ENCODE assay signal across 17 mouse cellular contexts in the genomic region with DNA sequence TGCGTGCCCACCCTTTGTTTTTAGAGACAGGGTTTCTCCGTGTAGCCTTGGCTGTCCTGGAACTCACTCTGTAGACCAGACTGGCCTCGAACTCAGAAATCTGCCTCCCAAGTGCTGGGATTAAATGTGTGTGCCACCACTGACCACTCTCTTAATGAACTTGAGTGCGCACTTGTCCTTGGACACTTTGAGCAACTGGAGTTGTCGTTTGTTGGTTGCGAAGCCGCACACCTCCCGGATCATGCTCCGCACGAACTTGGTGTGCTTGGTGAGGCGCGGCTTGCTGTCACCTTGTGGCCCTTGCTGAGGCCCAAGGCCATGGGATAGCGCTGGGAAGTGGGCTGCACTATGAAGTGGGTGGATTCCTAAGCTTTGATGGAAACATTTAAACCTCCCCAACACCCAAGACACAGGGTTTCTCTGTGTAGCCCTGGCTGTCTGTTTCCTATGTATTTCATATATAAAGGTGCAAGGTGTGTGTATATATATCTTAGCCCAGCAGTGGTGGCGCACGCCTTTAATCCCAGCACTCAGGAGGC. TPM values are rescaled to one million over a fixed set of nuclear protein-coding genes. Genes with fewer than 3 reads are reported as not detected.
DNase-seq lines count a peak whose midpoint lies in the region; ATAC-seq and TF ChIP-seq lines count a peak whose summit lies in the region.
"Had no signal": no experiment of that assay in that cellular context is flagged by ENCODE, and none has a peak within 500 bp of the region (broad histone marks: within the 10 kb centered on the region; RNA-seq: fewer than 3 reads in every experiment).

No protein-coding gene starts in this region.

- 0 out of 2 replicates have a peak, but pooled peaks have one; percentile 43 for ATAC-seq in hindbrain, postnatal 0 days
- 0 out of 2 replicates have a peak, but pooled peaks have one; percentile 30 for ATAC-seq in neural tube, embryonic 13.5 days (ENCODE audit: low read depth)
- ATAC-seq in liver, embryonic 12.5 days = 0 out of 2 replicates have a peak, but pooled peaks have one; percentile 31

- H3K4me2 ChIP-seq in hindbrain, postnatal 0 days (ENCODE audit: low read depth, low read length) = no peak overlapping the region
- H3K4me2 ChIP-seq in neural tube, embryonic 13.5 days = no peak overlapping the region
- no peak overlapping the region for H3K4me2 ChIP-seq in liver, embryonic 12.5 days
- H3K4me2 ChIP-seq: embryonic facial prominence, embryonic 12.5 days; limb, embryonic 15.5 days; neural tube, embryonic 12.5 days had no signal

- no peaks in the 10 kb centered on the region for H3K4me1 ChIP-seq in hindbrain, postnatal 0 days (ENCODE audit: insufficient read depth, low read length)
- H3K4me1 ChIP-seq in hindbrain, embryonic 10.5 days (replicated peaks) = no peaks in the 10 kb centered on the region
- H3K4me1 ChIP-seq in neural tube, embryonic 13.5 days (replicated peaks) = no peaks in the 10 kb centered on the region
- H3K4me1 ChIP-seq in liver, embryonic 12.5 days = no peaks in the 10 kb centered on the region
- H3K4me1 ChIP-seq: embryonic facial prominence, embryonic 12.5 days; limb, embryonic 15.5 days; neural tube, embryonic 12.5 days had no signal

- no peak for DNase-seq in hindbrain, postnatal 0 days (ENCODE audit: low spot score)
- DNase-seq in hindbrain, embryonic 10.5 days (ENCODE audit: low spot score) = no peak
- DNase-seq in neural tube, embryonic 10.5 days (ENCODE audit: extremely low spot score, low spot score) = no peak
- no peak for DNase-seq in urinary bladder, postnatal 14 days (ENCODE audit: low spot score)
- no peak for DNase-seq in ovary, adult 18-20 months (ENCODE audit: low spot score)
- DNase-seq: cerebellum, adult 18-20 months; kidney, adult 18-20 months; thymus, postnatal 4 days had no signal

- peaks cover 18% of the 10 kb centered on the region for H3K36me3 ChIP-seq in hindbrain, postnatal 0 days (ENCODE audit: insufficient read depth, low read length)
- peaks cover 68% of the 10 kb centered on the region for H3K36me3 ChIP-seq in hindbrain, embryonic 10.5 days
- H3K36me3 ChIP-seq in neural tube, embryonic 13.5 days = peaks cover 58% of the 10 kb centered on the region
- H3K36me3 ChIP-seq in liver, embryonic 12.5 days = peaks cover 64% of the 10 kb centered on the region

- H3K27me3 ChIP-seq in hindbrain, postnatal 0 days (ENCODE audit: insufficient read depth, low read length) = no peaks in the 10 kb centered on the region
- H3K27me3 ChIP-seq in hindbrain, embryonic 10.5 days (ENCODE audit: insufficient read depth, poor library complexity, severe bottlenecking) = no peaks in the 10 kb centered on the region
- no peaks in the 10 kb centered on the region for H3K27me3 ChIP-seq in neural tube, embryonic 13.5 days
- no peaks in the 10 kb centered on the region for H3K27me3 ChIP-seq in liver, embryonic 12.5 days (replicated peaks)
- H3K27me3 ChIP-seq: embryonic facial prominence, embryonic 12.5 days; limb, embryonic 15.5 days; neural tube, embryonic 12.5 days had no signal

- no peak overlapping the region for H3K9ac ChIP-seq in hindbrain, postnatal 0 days (replicated peaks; ENCODE audit: low read length)
- no peak overlapping the region for H3K9ac ChIP-seq in neural tube, embryonic 13.5 days
- no peak overlapping the region for H3K9ac ChIP-seq in liver, embryonic 12.5 days
- H3K9ac ChIP-seq: embryonic facial prominence, embryonic 12.5 days; limb, embryonic 15.5 days; neural tube, embryonic 12.5 days had no signal

- no peak for TF ChIP-seq CTCF in hindbrain, postnatal 0 days (IDR thresholded peaks at IDR 0.05; ENCODE audit: low read depth)

- H3K27ac ChIP-seq in hindbrain, postnatal 0 days = no peak overlapping the region
- H3K27ac ChIP-seq in hindbrain, embryonic 10.5 days = no peak overlapping the region
- no peak overlapping the region for H3K27ac ChIP-seq in neural tube, embryonic 13.5 days (replicated peaks)
- no peak overlapping the region for H3K27ac ChIP-seq in liver, embryonic 12.5 days
- H3K27ac ChIP-seq: embryonic facial prominence, embryonic 12.5 days; limb, embryonic 15.5 days; neural tube, embryonic 12.5 days had no signal

- H3K9me3 ChIP-seq in hindbrain, postnatal 0 days (ENCODE audit: low read length) = no peaks in the 10 kb centered on the region
- H3K9me3 ChIP-seq in hindbrain, embryonic 10.5 days = no peaks in the 10 kb centered on the region
- H3K9me3 ChIP-seq in neural tube, embryonic 13.5 days = no peaks in the 10 kb centered on the region
- H3K9me3 ChIP-seq in liver, embryonic 12.5 days (replicated peaks) = no peaks in the 10 kb centered on the region
- H3K9me3 ChIP-seq: embryonic facial prominence, embryonic 12.5 days; limb, embryonic 15.5 days; neural tube, embryonic 12.5 days had no signal

- no peak overlapping the region for H3K4me3 ChIP-seq in hindbrain, postnatal 0 days (ENCODE audit: low read length)
- H3K4me3 ChIP-seq in hindbrain, embryonic 10.5 days = no peak overlapping the region
- no peak overlapping the region for H3K4me3 ChIP-seq in neural tube, embryonic 13.5 days
- no peak overlapping the region for H3K4me3 ChIP-seq in liver, embryonic 12.5 days
- H3K4me3 ChIP-seq: embryonic facial prominence, embryonic 12.5 days; limb, embryonic 15.5 days; neural tube, embryonic 12.5 days had no signal

- 94% methylated on average over 15 of the region's 15 CpGs for WGBS in hindbrain, postnatal 0 days
- 94% methylated on average over 15 of the region's 15 CpGs for WGBS in hindbrain, embryonic 10.5 days
- 93% methylated on average over 15 of the region's 15 CpGs for WGBS in neural tube, embryonic 13.5 days
- WGBS in liver, embryonic 12.5 days (ENCODE audit: insufficient replicate concordance) = 91% methylated on average over 15 of the region's 15 CpGs

RNA-seq across cellular contexts. Expression of gene Olfr221, which starts 29.4 kb away (rescaled TPM):
- not detected in 2 replicates for total RNA-seq in hindbrain, postnatal 0 days (2014; rRNA removed)
- polyA plus RNA-seq in hindbrain, postnatal 0 days (2015; fragmentation: Nextera tagmentation; extraction: Ambion mirVana) = not detected in 2 replicates
- polyA plus RNA-seq in hindbrain, embryonic 10.5 days (2016; fragmentation: Nextera tagmentation; extraction: Ambion mirVana) = not detected in 2 replicates
- polyA plus RNA-seq in neural tube, embryonic 13.5 days (2015; fragmentation: Nextera tagmentation; extraction: Ambion mirVana) = not detected in 2 replicates
- polyA plus RNA-seq in liver, embryonic 12.5 days (2016; fragmentation: Nextera tagmentation; extraction: Ambion mirVana) = not detected in 2 replicates
- total RNA-seq: gastrocnemius, postnatal 4 days; layer of hippocampus, postnatal 14 days; megakaryocyte progenitor cell, adult 5-6 weeks had no signal
- polyA plus RNA-seq: embryonic facial prominence, embryonic 12.5 days; heart, embryonic 16.5 days; limb, embryonic 15.5 days; neural tube, embryonic 12.5 days had no signal

RNA-seq across cellular contexts. Expression of gene Hnrnpc, which starts 32.2 kb away (rescaled TPM):
- 69.5 and 78.6 TPM in 2 replicates for total RNA-seq in hindbrain, postnatal 0 days (2014; rRNA removed)
- 285 and 291 TPM in 2 replicates for polyA plus RNA-seq in hindbrain, postnatal 0 days (2015; fragmentation: Nextera tagmentation; extraction: Ambion mirVana)
- 754 and 887 TPM in 2 replicates for polyA plus RNA-seq in hindbrain, embryonic 10.5 days (2016; fragmentation: Nextera tagmentation; extraction: Ambion mirVana)
- polyA plus RNA-seq in neural tube, embryonic 13.5 days (2015; fragmentation: Nextera tagmentation; extraction: Ambion mirVana) = 631 and 750 TPM in 2 replicates
- 438 and 448 TPM in 2 replicates for polyA plus RNA-seq in liver, embryonic 12.5 days (2016; fragmentation: Nextera tagmentation; extraction: Ambion mirVana)

RNA-seq across cellular contexts. Expression of gene Rpgrip1, which starts 38.8 kb away (rescaled TPM):
- total RNA-seq in hindbrain, postnatal 0 days (2014; rRNA removed) = 2.9 and 10.9 TPM in 2 replicates
- polyA plus RNA-seq in hindbrain, postnatal 0 days (2015; fragmentation: Nextera tagmentation; extraction: Ambion mirVana) = 53.4 and 53.7 TPM in 2 replicates
- polyA plus RNA-seq in hindbrain, embryonic 10.5 days (2016; fragmentation: Nextera tagmentation; extraction: Ambion mirVana) = 83.0 and 112 TPM in 2 replicates
- polyA plus RNA-seq in neural tube, embryonic 13.5 days (2015; fragmentation: Nextera tagmentation; extraction: Ambion mirVana) = 45.3 and 52.9 TPM in 2 replicates
- polyA plus RNA-seq in liver, embryonic 12.5 days (2016; fragmentation: Nextera tagmentation; extraction: Ambion mirVana) = 58.2 and 62.1 TPM in 2 replicates

RNA-seq across cellular contexts. Expression of gene Zfp219, which starts 51.1 kb away (rescaled TPM):
- 91.7 and 98.7 TPM in 2 replicates for total RNA-seq in hindbrain, postnatal 0 days (2014; rRNA removed)
- polyA plus RNA-seq in hindbrain, postnatal 0 days (2015; fragmentation: Nextera tagmentation; extraction: Ambion mirVana) = 25.8 and 31.0 TPM in 2 replicates
- polyA plus RNA-seq in hindbrain, embryonic 10.5 days (2016; fragmentation: Nextera tagmentation; extraction: Ambion mirVana) = 74.3 and 83.6 TPM in 2 replicates
- polyA plus RNA-seq in neural tube, embryonic 13.5 days (2015; fragmentation: Nextera tagmentation; extraction: Ambion mirVana) = 32.3 and 32.5 TPM in 2 replicates
- polyA plus RNA-seq in liver, embryonic 12.5 days (2016; fragmentation: Nextera tagmentation; extraction: Ambion mirVana) = 15.3 and 15.8 TPM in 2 replicates

RNA-seq across cellular contexts. Expression of gene Tmem253, which starts 56.2 kb away (rescaled TPM):
- not detected in 2 replicates for total RNA-seq in hindbrain, postnatal 0 days (2014; rRNA removed)
- polyA plus RNA-seq in hindbrain, postnatal 0 days (2015; fragmentation: Nextera tagmentation; extraction: Ambion mirVana) = 0.51 and 0.53 TPM in 2 replicates
- 0.80 and 1.0 TPM in 2 replicates for polyA plus RNA-seq in hindbrain, embryonic 10.5 days (2016; fragmentation: Nextera tagmentation; extraction: Ambion mirVana)
- polyA plus RNA-seq in neural tube, embryonic 13.5 days (2015; fragmentation: Nextera tagmentation; extraction: Ambion mirVana) = not detected in 2 replicates
- 0.32 and 0.39 TPM in 2 replicates for polyA plus RNA-seq in liver, embryonic 12.5 days (2016; fragmentation: Nextera tagmentation; extraction: Ambion mirVana)
